ENCODE assay signal across 35 mouse cellular contexts in genomic region chr4:43598650-43599380, GRCm38 (mm10). TPM values are rescaled to one million over a fixed set of nuclear protein-coding genes. Genes with fewer than 3 reads are reported as not detected.
DNase-seq lines count a peak whose midpoint lies in the region; ATAC-seq and TF ChIP-seq lines count a peak whose summit lies in the region.
"Had no signal": no experiment of that assay in that cellular context is flagged by ENCODE, and none has a peak within 500 bp of the region (broad histone marks: within the 10 kb centered on the region; RNA-seq: fewer than 3 reads in every experiment).

No protein-coding gene starts in this region.

- H3K36me3 ChIP-seq in liver, embryonic 14.5 days (replicated peaks; ENCODE audit: control insufficient read depth, insufficient read depth, low read depth), result no peaks in the 10 kb centered on the region
- no peaks in the 10 kb centered on the region for H3K36me3 ChIP-seq in midbrain, embryonic 16.5 days (ENCODE audit: control insufficient read depth, insufficient read depth, low read length)
- H3K36me3 ChIP-seq: embryonic facial prominence, embryonic 15.5 days; limb, embryonic 10.5 days; limb, embryonic 15.5 days; lung, embryonic 15.5 days had no signal

- peak; percentile 14 to 58 for DNase-seq in spleen, postnatal 4 days (ENCODE audit: low spot score in 2 of 2)
- DNase-seq in spleen, adult 18-20 months, result no peak
- DNase-seq in liver, embryonic 14.5 days (ENCODE audit: low read depth in 3 of 3, low spot score in 3 of 3), result peak in 2 of 3 experiments; percentile 41 to 61
- DNase-seq in urinary bladder, postnatal 10 days (ENCODE audit: low spot score), result no peak
- no peak for DNase-seq in natural killer cell, adult 2 months (ENCODE audit: low spot score in 2 of 2)
- DNase-seq: adrenal gland, postnatal 10 days; cerebellum, adult 11-12 months; cerebellum, postnatal 10 days; forebrain, postnatal 0 days; gastrocnemius, postnatal 14 days; heart, postnatal 36 days; kidney, adult 9 months; kidney, postnatal 10 days; layer of hippocampus, postnatal 36 days; lung, postnatal 36 days; midbrain, embryonic 14.5 days; right cerebral cortex, postnatal 25 days; thymus, adult 2 months; thymus, postnatal 36 days had no signal

- H3K27ac ChIP-seq in liver, embryonic 14.5 days, result peak overlapping the region; percentile 96
- H3K27ac ChIP-seq in midbrain, embryonic 16.5 days (ENCODE audit: low read length), result no peak overlapping the region
- H3K27ac ChIP-seq: embryonic facial prominence, embryonic 15.5 days; hindbrain, embryonic 14.5 days; limb, embryonic 10.5 days; limb, embryonic 15.5 days; lung, embryonic 15.5 days; stomach, postnatal 0 days had no signal

- WGBS in liver, embryonic 14.5 days (ENCODE audit: insufficient replicate concordance), result 41% methylated on average over 7 of the region's 7 CpGs
- 93% methylated on average over 7 of the region's 7 CpGs for WGBS in midbrain, embryonic 16.5 days

- peak overlapping the region; percentile 50 for H3K4me2 ChIP-seq in liver, embryonic 14.5 days (ENCODE audit: low read depth)
- no peak overlapping the region for H3K4me2 ChIP-seq in midbrain, embryonic 16.5 days (ENCODE audit: low read length)
- H3K4me2 ChIP-seq: embryonic facial prominence, embryonic 15.5 days; heart, embryonic 11.5 days; hindbrain, embryonic 14.5 days; limb, embryonic 15.5 days; lung, embryonic 15.5 days had no signal

- ATAC-seq in erythroblast, adult 5-6 weeks (replicated peaks; ENCODE audit: low FRiP score, poor library complexity, severe bottlenecking), result peak; percentile 51
- ATAC-seq in liver, embryonic 14.5 days (ENCODE audit: insufficient read depth), result peak; percentile 77
- ATAC-seq in megakaryocyte-erythroid progenitor cell, adult 5-6 weeks (replicated peaks; ENCODE audit: low FRiP score, low TSS enrichment, poor library complexity, severe bottlenecking), result peak; percentile 63
- no peak for ATAC-seq in midbrain, embryonic 16.5 days
- ATAC-seq: CD4-positive, CD25-positive, alpha-beta regulatory T cell, adult 4 months; forebrain, postnatal 0 days; intestine, postnatal 0 days had no signal

- H3K9ac ChIP-seq in liver, embryonic 14.5 days (replicated peaks), result peak overlapping the region; percentile 59
- no peak overlapping the region for H3K9ac ChIP-seq in midbrain, embryonic 16.5 days (ENCODE audit: low read depth, low read length)
- H3K9ac ChIP-seq: embryonic facial prominence, embryonic 15.5 days; forebrain, postnatal 0 days; hindbrain, embryonic 14.5 days; limb, embryonic 15.5 days; lung, embryonic 15.5 days had no signal

- no peak overlapping the region for H3K4me3 ChIP-seq in liver, embryonic 14.5 days (ENCODE audit: insufficient read depth in 1 of 2, low read depth in 2 of 2, low read length in 2 of 2)
- H3K4me3 ChIP-seq in midbrain, embryonic 16.5 days (ENCODE audit: low read depth, low read length), result no peak overlapping the region
- H3K4me3 ChIP-seq: embryonic facial prominence, embryonic 15.5 days; limb, embryonic 10.5 days; limb, embryonic 15.5 days; lung, embryonic 15.5 days had no signal

- peak; percentile 18; the same call in 1 of the 2 replicates for TF ChIP-seq EP300 in liver, embryonic 14.5 days (IDR thresholded peaks at IDR 0.05; ENCODE audit: low read depth)

- H3K27me3 ChIP-seq in liver, embryonic 14.5 days (ENCODE audit: control insufficient read depth, insufficient read depth, low read length), result no peaks in the 10 kb centered on the region
- no peaks in the 10 kb centered on the region for H3K27me3 ChIP-seq in midbrain, embryonic 16.5 days (ENCODE audit: control insufficient read depth, insufficient read depth, low read depth, low read length)
- H3K27me3 ChIP-seq: embryonic facial prominence, embryonic 15.5 days; limb, embryonic 15.5 days; lung, embryonic 15.5 days had no signal

- TF ChIP-seq CTCF in liver, embryonic 14.5 days (IDR thresholded peaks at IDR 0.05; ENCODE audit: low read depth), result no peak

- no peaks in the 10 kb centered on the region for H3K9me3 ChIP-seq in liver, embryonic 14.5 days (ENCODE audit: control insufficient read depth, low read length)
- no peaks in the 10 kb centered on the region for H3K9me3 ChIP-seq in midbrain, embryonic 16.5 days (replicated peaks; ENCODE audit: control insufficient read depth, low read length, poor library complexity, severe bottlenecking)
- H3K9me3 ChIP-seq: embryonic facial prominence, embryonic 15.5 days; limb, embryonic 10.5 days; limb, embryonic 15.5 days; lung, embryonic 15.5 days had no signal

- H3K4me1 ChIP-seq in liver, embryonic 14.5 days (replicated peaks; ENCODE audit: control insufficient read depth in 2 of 2, insufficient read depth in 2 of 2, low read length in 1 of 2), result peaks cover 40 to 42% of the 10 kb centered on the region in 2 experiments
- no peaks in the 10 kb centered on the region for H3K4me1 ChIP-seq in midbrain, embryonic 16.5 days (ENCODE audit: control insufficient read depth, insufficient read depth, low read length)
- H3K4me1 ChIP-seq: embryonic facial prominence, embryonic 15.5 days; limb, embryonic 15.5 days; lung, embryonic 15.5 days had no signal

RNA-seq across cellular contexts. Expression of gene Msmp, which starts 14.5 kb away (rescaled TPM):
- total RNA-seq in erythroblast, adult 5-6 weeks (2015; ENCODE audit: low replicate concordance), result not detected in 2 replicates
- not detected in 2 replicates for total RNA-seq in erythroblast, adult 5-6 weeks (2017; ENCODE audit: low replicate concordance)
- not detected in 2 replicates for polyA plus RNA-seq in liver, embryonic 14.5 days (2012; rRNA removed)
- not detected in 2 replicates for polyA plus RNA-seq in liver, embryonic 14.5 days (2014; fragmentation: Nextera tagmentation; extraction: Ambion mirVana)
- total RNA-seq in megakaryocyte-erythroid progenitor cell, adult 5-6 weeks (2014; fragmentation: Nextera tagmentation), result not detected in 2 replicates
- total RNA-seq in megakaryocyte-erythroid progenitor cell, adult 5-6 weeks (2017), result not detected in 2 replicates
- polyA plus RNA-seq in midbrain, embryonic 16.5 days (2015; fragmentation: Nextera tagmentation; extraction: Ambion mirVana), result 1.1 TPM in 1 of 2 replicates, not detected in the other
- total RNA-seq: common myeloid progenitor, adult 5-6 weeks; forebrain, postnatal 0 days; granulocyte monocyte progenitor cell, adult 5-6 weeks; layer of hippocampus, postnatal 36 days; neutrophil, adult 5-6 weeks had no signal
- polyA plus RNA-seq: CD4-positive, CD25-positive, alpha-beta regulatory T cell, adult 4 months; heart, embryonic 11.5 days; intestine, postnatal 0 days; large intestine, adult 2 months; thymus, adult 2 months had no signal

RNA-seq across cellular contexts. Expression of gene Gba2, which starts 20.1 kb away (rescaled TPM):
- total RNA-seq in erythroblast, adult 5-6 weeks (2015; ENCODE audit: low replicate concordance), result 4.2 and 7.3 TPM in 2 replicates
- 7.4 and 12.0 TPM in 2 replicates for total RNA-seq in erythroblast, adult 5-6 weeks (2017; ENCODE audit: low replicate concordance)
- 12.5 and 12.7 TPM in 2 replicates for polyA plus RNA-seq in liver, embryonic 14.5 days (2012; rRNA removed)
- 10.5 and 11.9 TPM in 2 replicates for polyA plus RNA-seq in liver, embryonic 14.5 days (2014; fragmentation: Nextera tagmentation; extraction: Ambion mirVana)
- 19.7 and 22.9 TPM in 2 replicates for total RNA-seq in megakaryocyte-erythroid progenitor cell, adult 5-6 weeks (2014; fragmentation: Nextera tagmentation)
- total RNA-seq in megakaryocyte-erythroid progenitor cell, adult 5-6 weeks (2017), result 6.1 and 12.0 TPM in 2 replicates
- polyA plus RNA-seq in midbrain, embryonic 16.5 days (2015; fragmentation: Nextera tagmentation; extraction: Ambion mirVana), result 61.3 and 61.9 TPM in 2 replicates

RNA-seq across cellular contexts. Expression of gene Rgp1, which starts 20.3 kb away (rescaled TPM):
- total RNA-seq in erythroblast, adult 5-6 weeks (2015; ENCODE audit: low replicate concordance), result 8.6 and 10.6 TPM in 2 replicates
- total RNA-seq in erythroblast, adult 5-6 weeks (2017; ENCODE audit: low replicate concordance), result 5.7 and 8.9 TPM in 2 replicates
- 13.4 and 15.1 TPM in 2 replicates for polyA plus RNA-seq in liver, embryonic 14.5 days (2012; rRNA removed)
- polyA plus RNA-seq in liver, embryonic 14.5 days (2014; fragmentation: Nextera tagmentation; extraction: Ambion mirVana), result 11.0 and 11.4 TPM in 2 replicates
- total RNA-seq in megakaryocyte-erythroid progenitor cell, adult 5-6 weeks (2014; fragmentation: Nextera tagmentation), result 28.7 and 30.4 TPM in 2 replicates
- total RNA-seq in megakaryocyte-erythroid progenitor cell, adult 5-6 weeks (2017), result 6.7 and 8.3 TPM in 2 replicates
- 15.2 and 22.5 TPM in 2 replicates for polyA plus RNA-seq in midbrain, embryonic 16.5 days (2015; fragmentation: Nextera tagmentation; extraction: Ambion mirVana)

RNA-seq across cellular contexts. Expression of gene Npr2, which starts 32.9 kb away (rescaled TPM):
- not detected in 2 replicates for total RNA-seq in erythroblast, adult 5-6 weeks (2015; ENCODE audit: low replicate concordance)
- total RNA-seq in erythroblast, adult 5-6 weeks (2017; ENCODE audit: low replicate concordance), result 1.9 TPM in 1 of 2 replicates, not detected in the other
- polyA plus RNA-seq in liver, embryonic 14.5 days (2012; rRNA removed), result 1.7 and 1.8 TPM in 2 replicates
- polyA plus RNA-seq in liver, embryonic 14.5 days (2014; fragmentation: Nextera tagmentation; extraction: Ambion mirVana), result 0.72 and 0.80 TPM in 2 replicates
- total RNA-seq in megakaryocyte-erythroid progenitor cell, adult 5-6 weeks (2014; fragmentation: Nextera tagmentation), result 0.09 and 2.0 TPM in 2 replicates
- total RNA-seq in megakaryocyte-erythroid progenitor cell, adult 5-6 weeks (2017), result 0.08 and 0.14 TPM in 2 replicates
- polyA plus RNA-seq in midbrain, embryonic 16.5 days (2015; fragmentation: Nextera tagmentation; extraction: Ambion mirVana), result 13.5 and 14.7 TPM in 2 replicates
- polyA plus RNA-seq: CD4-positive, CD25-positive, alpha-beta regulatory T cell, adult 4 months had no signal

RNA-seq across cellular contexts. Expression of gene Tln1, which starts 36.3 kb away (rescaled TPM):
- 47.8 and 86.3 TPM in 2 replicates for total RNA-seq in erythroblast, adult 5-6 weeks (2015; ENCODE audit: low replicate concordance)
- total RNA-seq in erythroblast, adult 5-6 weeks (2017; ENCODE audit: low replicate concordance), result 197 and 262 TPM in 2 replicates
- 26.4 and 30.1 TPM in 2 replicates for polyA plus RNA-seq in liver, embryonic 14.5 days (2012; rRNA removed)
- 39.3 and 39.7 TPM in 2 replicates for polyA plus RNA-seq in liver, embryonic 14.5 days (2014; fragmentation: Nextera tagmentation; extraction: Ambion mirVana)
- total RNA-seq in megakaryocyte-erythroid progenitor cell, adult 5-6 weeks (2014; fragmentation: Nextera tagmentation), result 105 and 175 TPM in 2 replicates
- total RNA-seq in megakaryocyte-erythroid progenitor cell, adult 5-6 weeks (2017), result 211 and 304 TPM in 2 replicates
- polyA plus RNA-seq in midbrain, embryonic 16.5 days (2015; fragmentation: Nextera tagmentation; extraction: Ambion mirVana), result 59.3 and 62.9 TPM in 2 replicates

Comparison
In these comparisons a context has a peak if more than half of its experiments do, and no peak if none do; other contexts are left out.
1. DNase-seq: peak in spleen, postnatal 4 days (2 of 2) and liver, embryonic 14.5 days (2 of 3); none in spleen, adult 18-20 months (0 of 2), urinary bladder, postnatal 10 days (single experiment) and natural killer cell, adult 2 months (0 of 2).